Mouse (Mus musculus): Measurements from ENCODE around the gene Upp1.

Upp1 gene

GRCm38 (mm10) chr11:9159953-9160352 lies 42.0 kb downstream of the Upp1 start:
- no peak for DNase-seq (ENCODE audit: low read depth, low spot score)

- DNase-seq (ENCODE audit: low read depth, low spot score): no peak
Observed at GRCm38 (mm10) chr11:9167331-9167730, 49.4 kb downstream of the Upp1 start.

- DNase-seq (ENCODE audit: low read depth, low spot score): no peak
Observed at GRCm38 (mm10) chr11:9181477-9181876, 63.6 kb downstream of the Upp1 start.
